Mouse (Mus musculus) G1E (cell line): Measurements from ENCODE around the gene Tmem158.

ENCODE experiments used
- CTCF ChIP-seq: IDR thresholded peaks from 2 replicates; pipeline ENCODE4 v1.5.1; 2012; ENCODE audit warnings: low read depth, low read length, inconsistent platforms, mixed read lengths
- GATA1 ChIP-seq: IDR thresholded peaks from 2 replicates; pipeline ENCODE4 v1.6.1; 2012; ENCODE audit warnings: borderline replicate concordance, low read length, inconsistent platforms, mixed read lengths
- GATA2 ChIP-seq: IDR thresholded peaks from 2 replicates; pipeline ENCODE4 v1.6.1; 2012; ENCODE audit warnings: low read depth, low read length, inconsistent platforms, borderline replicate concordance
- POLR2AphosphoS5 ChIP-seq: IDR thresholded peaks from 2 replicates; pipeline ENCODE4 v1.6.1; 2012; ENCODE audit warnings: low read depth, low read length, inconsistent platforms; ENCODE audit not compliant: insufficient replicate concordance
- TAL1 ChIP-seq: conservative IDR thresholded peaks from 2 replicates; pipeline ENCODE4 v1.6.1; 2012; ENCODE audit warnings: low read depth, low read length, inconsistent platforms, mixed read lengths

GRCm38 (mm10) chr9:123229826-123230225 lies 30.7 kb downstream of the Tmem158 start:
- TF ChIP-seq CTCF (no peak), GATA1 (no peak), POLR2AphosphoS5 (no peak), GATA2 (no peak), TAL1 (no peak)
